Mouse (Mus musculus) megakaryocyte-erythroid progenitor cell, adult 5-6 weeks (primary cell): ENCODE measurements around the gene Zfp687. TPM values are rescaled to one million over a fixed set of nuclear protein-coding genes. Genes with fewer than 3 reads are reported as not detected.
"Not testable (repeated sequence)": the region's sequence is repeated elsewhere in the genome, so short reads cannot be mapped to it uniquely, and the experiment has no call there.

Source experiments
- ATAC-seq: replicated peaks from 2 replicates; pipeline ENCODE4 v1.8.0; 2016; ENCODE audit warnings: mild to moderate bottlenecking, inconsistent platforms; ENCODE audit not compliant: severe bottlenecking, poor library complexity, low FRiP score, low TSS enrichment
- total RNA-seq, 2 experiments: library from RNA; stranded (forward) in 1 of 2; stranded (reverse) in 1 of 2; fragments of 200-1000, 215-1000 nt in 1 of 2; fragments of >200 nt in 1 of 2; fragmentation: Nextera tagmentation in 1 of 2; gene quantifications; 2 replicates each; pipeline ENCODE4 v1.2.3; 2014 to 2017

Gene Zfp687
- total RNA-seq (2014; fragmentation: Nextera tagmentation) = 16.8 and 25.9 TPM in 2 replicates
- 13.0 and 42.4 TPM in 2 replicates for total RNA-seq (2017)

DNA sequence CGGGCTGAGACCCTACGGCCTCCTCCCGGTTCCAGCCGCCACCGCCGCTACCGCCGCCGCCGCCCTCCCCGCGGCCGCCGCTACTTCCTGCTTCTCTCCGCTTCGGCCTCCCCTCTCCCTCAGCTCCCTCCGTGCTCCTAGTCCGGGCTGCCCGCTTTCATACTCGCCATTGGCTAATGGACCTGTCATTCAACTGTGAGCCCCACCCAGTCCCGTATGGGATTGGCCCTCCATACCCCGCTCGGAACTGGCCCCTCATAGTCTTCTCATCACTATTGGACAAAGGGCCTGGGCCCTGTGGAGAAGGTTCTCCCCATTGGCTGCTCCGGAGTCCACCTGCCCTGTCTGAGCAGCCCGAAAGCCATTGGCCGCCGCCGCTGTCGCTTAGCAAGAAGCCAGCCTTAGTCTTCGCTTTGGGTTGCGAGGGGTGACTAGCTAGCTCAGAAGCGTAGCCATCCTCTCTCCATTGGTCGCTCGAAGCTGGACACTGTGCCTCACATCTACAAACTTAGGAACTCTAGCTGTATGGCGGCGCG is at the start of gene Zfp687:
TSS of gene Zfp687 (minus strand) at position 112 of the 536 bp plus-strand sequence.
- peak; percentile 85 for ATAC-seq

DNA sequence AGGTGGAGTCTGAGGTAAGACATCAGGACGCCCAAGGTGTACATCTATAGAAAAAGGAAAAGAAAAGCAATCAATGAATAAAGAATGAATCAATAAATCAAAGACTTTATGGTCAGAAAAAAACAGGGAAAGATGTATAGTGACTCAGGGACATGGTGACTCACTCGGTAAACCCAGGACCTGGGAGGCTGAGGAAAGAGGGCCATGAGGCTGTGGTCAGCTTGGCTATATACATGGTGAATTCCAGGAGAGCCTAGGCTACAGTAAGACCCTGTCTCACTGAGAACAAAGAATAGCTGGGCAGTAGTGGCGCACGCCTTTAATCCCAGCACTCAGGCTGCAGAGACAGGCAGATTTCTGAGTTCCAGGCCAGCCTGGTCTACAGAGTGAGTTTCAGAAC is 48.5 kb upstream of the Zfp687 start:
- no peak for ATAC-seq

DNA sequence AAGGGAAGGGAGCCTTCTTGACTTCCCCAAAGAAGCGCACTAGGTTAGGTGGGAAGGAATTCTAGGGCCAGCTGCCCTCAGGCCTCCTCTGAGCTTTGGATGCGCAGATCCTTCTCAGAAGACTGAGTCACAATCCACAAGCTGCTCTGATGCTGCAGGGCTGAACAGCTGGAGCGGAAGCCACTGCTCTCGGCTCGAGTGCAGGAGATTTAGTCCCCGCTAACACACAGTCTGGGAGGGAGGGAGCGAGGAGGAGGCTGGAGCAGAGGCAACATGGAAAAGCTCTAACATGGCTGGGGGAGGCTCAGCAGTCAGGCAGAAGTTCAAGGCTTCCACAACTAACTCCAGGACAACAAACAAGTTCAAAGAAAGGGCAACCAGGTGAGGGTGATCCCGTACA is 42.8 kb upstream of the Zfp687 start:
- ATAC-seq = no peak

DNA sequence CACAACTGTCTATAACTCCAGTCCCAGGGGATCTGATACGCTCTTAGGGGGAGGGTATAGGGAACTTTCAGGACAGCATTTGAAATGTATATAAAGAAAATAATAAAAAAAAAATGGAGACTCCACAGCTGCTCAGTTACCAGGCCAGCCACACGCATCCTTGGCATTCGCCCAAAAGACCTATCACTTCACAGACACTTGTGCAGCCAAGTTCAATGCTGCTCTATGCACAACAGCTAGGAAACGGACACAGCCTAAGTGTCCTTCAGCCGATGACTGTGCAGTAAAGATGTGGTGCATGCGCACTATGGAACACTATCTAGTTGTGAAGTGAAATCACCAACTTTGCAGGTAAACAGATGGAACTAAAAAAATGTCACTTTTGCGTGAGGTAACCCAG is 41.0 kb upstream of the Zfp687 start:
- peak; percentile 79 for ATAC-seq

DNA sequence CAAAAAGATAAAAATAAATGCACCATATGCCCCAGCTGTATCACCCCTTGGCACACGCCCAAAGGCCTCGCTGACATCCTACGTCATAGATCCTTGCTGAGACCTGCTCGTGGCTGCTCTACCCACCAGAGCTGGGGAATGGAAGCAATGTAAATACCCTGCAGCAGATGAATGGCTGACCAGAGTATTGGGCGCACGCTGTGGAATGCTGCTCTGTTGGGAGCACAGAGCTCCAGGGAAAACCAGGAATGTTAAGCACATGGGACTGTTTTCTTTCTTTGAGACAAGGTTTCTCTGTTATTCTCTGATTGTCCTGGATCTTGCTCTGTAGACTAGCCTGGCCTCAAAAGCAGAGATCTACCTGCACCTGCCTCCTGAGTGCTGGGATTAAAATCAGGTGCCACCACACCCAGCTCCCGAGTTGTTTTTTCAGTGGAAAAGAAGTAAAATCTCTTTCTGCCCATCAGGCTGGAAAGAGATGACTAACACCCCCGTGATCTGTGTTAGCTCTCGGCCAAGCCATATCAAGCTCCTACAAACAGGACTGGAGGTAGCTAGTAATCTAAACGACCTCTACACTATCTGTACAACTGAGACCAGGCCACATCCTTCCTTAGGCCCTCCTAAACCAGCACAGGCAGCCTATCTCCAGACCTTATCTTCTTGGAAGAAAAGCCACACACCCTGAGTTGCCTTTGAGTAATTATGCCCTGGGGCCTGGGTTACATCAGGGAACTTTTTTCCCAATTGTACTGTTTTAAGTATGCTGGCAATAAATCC is 39.4 kb upstream of the Zfp687 start:
- ATAC-seq = peak; percentile 84

DNA sequence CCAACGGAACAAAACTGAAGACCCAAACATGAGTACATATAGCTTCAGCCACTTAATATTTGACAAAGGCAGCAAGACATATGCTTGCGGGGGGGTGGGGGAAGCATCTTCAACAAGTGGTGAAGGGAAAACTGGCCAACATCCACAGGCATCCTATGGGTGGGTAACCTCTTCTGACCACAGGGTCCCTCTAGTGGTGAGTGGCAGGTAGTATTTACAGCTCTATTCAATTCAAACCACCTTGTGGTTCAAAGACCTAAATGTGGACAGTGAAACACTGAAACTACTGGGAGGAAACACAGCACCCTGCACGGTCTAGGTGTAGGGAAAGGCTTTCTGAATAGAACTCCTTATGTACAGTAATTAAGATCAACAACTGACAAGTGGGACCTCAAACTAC is 38.5 kb upstream of the Zfp687 start:
- peak; percentile 42 for ATAC-seq

DNA sequence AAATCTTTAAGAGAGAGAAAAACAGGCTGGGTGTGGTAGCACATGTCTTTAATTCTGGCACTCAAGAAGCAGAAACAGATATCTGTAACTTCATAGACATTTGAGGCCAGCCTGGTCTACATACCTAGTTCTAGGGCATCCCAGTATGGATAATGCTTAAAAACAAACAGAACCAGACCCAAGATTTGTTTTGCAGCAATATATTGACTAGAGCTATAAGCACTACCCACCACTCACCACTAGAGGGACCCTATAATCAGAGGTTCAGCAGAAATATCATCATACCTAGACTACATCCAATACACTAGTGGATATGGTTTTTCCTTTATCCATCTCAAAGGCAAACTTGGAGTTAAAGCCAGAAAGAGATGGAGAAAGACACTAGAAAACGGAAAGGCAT is 37.7 kb upstream of the Zfp687 start:
- ATAC-seq = 0 out of 2 replicates have a peak, but pooled peaks have one; percentile 29

DNA sequence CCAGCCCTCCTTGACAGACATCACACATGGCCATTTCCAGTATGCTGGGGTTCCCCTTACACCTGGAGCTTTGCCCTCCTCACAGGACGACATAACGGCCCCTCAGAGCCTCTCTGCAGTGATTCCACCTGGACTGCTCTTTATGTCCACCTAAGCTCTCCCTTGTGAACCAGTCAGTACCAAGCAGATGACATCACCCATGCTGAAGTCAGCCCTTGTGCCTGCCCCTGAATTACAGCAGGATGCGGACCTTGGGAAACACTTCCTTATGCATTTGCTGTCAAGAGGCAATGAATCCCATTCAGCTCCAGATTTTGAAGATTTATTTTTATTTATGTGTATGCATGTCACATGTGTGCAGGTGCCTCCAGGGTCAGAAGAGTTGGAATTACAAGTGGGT is 32.7 kb upstream of the Zfp687 start:
- no peak for ATAC-seq

DNA sequence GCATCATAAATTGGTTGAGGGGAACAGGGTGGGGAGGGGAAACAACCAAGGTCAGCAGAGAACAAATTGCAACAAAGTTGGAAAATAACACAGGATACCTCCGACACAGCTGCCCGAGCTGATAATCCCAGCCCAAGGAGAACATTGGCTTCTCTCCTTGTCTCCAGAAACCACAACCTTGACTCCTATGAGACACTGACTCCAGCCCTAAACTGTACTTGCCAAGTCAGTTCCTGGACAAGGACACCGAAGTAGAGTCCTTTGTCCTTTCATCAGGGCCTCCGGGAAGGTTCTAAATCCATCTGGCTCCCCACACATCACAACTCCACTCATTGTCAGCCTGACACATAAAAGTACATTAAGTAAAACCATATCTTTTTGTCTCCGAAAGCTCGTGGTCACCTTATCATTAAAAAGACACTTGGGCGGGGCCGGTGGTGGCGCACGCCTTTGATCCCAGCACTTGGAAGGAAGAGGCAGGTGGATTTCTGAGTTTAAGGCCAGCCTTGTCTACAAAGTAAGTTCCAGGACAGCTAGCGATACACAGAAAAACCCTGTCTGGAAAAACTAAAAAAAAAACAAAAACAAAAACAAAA is 31.3 kb upstream of the Zfp687 start:
- ATAC-seq = peak; percentile 20; the same call in 1 of the 2 replicates

DNA sequence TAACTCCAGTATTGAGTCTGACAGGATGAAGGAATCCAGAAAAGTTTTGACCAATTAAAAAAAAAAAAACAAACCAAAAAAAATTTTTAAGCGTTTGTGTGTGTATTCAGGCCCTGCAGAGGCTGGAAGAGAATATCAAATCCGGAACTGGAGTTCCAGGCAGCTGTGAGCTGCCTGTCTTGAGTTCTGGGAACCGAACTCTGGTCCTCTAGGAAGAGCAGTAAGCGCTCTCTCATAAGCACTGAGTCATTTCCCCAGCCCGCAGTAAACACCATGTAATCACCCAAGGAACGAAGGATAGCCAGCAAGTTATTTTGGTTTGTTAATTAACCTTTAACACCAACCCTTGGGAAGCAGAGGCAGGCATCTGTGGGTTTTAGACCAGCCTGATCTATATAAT is 28.0 kb upstream of the Zfp687 start:
- ATAC-seq = no peak

DNA sequence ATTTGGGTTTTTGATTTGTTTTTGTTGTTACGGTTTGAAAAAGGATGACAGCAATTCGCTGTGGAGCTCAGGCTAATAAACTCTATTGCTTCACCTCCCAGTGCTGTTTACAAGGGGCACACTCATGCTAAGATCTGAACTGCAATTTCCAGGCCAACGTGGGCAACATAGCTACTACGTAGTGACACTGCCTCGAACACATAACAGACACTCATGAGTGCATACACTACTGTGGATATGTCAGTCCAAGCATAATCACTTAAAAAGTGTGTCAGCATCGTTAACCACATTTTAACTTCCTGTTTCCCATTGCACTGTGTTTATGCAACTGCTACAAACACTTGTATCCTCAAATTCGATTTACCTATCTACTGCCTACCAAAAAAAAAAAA is 27.6 kb upstream of the Zfp687 start:
- peak; percentile 23; the same call in 1 of the 2 replicates for ATAC-seq

DNA sequence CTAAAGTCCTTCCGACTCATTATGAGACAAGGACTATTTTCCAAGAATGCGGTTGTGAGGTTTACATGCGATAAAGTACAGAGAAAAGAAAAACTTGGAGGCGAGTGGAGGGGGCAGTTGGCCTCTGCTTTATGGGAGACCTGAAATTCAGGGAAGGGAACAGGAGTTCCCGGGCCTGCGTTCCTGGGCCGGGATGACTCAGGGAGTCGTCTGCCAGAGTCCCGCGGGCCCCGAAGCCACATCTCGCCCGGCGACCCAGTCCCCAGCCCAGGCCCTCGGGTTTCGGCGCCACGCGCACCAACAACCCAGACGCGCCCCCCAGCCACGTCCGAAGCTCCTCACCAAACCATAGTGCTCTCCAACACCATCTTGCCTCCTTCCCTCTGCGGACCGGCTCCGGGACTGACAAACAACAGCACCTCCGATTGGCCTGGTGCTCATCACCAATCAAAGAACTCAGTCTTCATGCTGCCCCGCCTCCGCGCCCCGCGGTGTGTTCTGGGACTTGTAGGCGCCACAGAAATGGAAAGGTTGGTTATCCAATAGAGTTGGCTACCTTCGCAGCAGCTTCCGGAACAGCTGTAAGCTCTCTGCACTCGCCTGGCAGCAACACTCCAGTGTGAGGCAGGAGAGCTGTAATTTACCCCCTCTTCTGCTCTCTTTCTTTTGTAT is 27.1 kb upstream of the Zfp687 start, which contains the start of gene Psmd4:
TSS of gene Psmd4 (minus strand) at position 449 of the 672 bp plus-strand sequence.
- peak; percentile 98 for ATAC-seq

DNA sequence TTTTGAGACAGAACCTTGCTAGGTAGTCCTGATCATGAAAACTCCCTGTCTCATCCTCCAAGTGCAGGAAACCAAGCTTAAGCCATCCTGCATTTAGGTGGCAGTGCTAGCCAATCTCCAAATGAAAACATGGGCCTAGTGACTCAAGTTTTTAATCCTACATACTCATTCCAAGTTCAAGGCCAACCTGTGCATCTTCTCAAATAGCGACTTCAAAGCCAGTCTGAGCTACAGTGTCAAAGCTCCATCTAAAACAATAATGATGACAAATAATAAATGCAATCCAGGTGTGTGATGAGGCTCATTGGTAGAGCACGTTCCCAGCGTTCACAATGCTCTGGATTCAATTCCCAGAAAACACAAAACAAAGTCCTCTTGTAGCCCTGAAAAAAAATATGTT is 26.4 kb upstream of the Zfp687 start:
- ATAC-seq = no peak

DNA sequence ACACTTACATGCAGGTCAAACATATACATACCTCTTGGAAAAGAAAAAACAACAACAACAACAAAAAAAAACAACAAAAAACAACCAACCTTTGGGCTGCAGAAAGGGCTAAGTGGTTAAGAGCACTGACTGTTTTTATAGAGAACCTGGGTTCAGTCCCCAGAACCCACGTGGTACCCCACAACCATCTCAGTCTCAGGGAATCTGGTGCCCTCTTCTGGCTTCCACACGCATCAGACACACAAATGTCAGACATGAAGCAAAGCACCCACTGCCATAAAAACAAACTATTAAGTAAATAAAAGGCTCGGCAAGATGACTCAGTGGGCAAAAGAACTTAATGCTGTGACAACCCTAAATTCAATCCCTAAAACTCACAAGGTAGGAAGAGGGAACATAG is 14.7 kb upstream of the Zfp687 start:
- no peak for ATAC-seq

DNA sequence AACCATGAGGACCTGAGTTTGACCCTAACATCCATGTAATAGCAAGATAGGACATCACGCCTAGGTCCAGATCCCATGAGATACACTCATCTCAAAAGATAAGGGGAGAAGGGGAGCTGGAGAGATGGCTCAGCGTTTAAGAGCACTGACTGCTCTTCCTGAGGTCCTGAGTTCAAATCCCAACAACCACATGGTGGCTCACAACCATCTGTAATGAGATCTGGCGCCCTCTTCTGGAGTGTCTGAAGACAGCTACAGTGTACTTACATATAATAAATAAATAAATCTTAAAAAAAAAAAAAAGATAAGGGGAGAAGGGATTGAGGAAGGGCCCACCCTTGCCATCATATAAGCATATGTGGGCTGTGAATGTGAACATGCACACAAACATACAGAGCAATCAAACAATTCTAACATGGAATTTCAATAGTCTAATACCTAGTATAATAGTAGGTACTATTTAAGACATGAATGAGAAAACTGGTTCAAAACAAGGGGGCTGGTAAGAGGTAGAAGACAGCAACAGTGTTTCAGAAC is 14.1 kb upstream of the Zfp687 start:
- not testable (repeated sequence) for ATAC-seq

DNA sequence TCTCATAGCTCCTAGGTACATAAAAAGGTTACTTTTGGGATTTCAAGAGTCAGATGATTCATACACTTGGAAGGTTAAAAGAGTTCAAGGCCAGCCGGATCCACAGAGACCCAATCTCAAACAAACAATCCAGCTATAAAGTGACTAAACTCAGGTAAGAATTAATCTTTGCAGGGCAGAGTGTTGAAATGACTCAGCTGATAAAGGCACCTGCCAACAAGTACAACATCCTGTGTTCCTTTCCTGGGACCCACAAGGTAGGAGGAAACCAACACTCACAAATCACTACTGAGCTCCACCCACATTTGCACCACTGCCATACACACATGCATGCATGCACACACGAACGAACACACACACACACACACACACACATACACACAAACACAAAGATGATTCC is 13.4 kb upstream of the Zfp687 start:
- no peak for ATAC-seq

DNA sequence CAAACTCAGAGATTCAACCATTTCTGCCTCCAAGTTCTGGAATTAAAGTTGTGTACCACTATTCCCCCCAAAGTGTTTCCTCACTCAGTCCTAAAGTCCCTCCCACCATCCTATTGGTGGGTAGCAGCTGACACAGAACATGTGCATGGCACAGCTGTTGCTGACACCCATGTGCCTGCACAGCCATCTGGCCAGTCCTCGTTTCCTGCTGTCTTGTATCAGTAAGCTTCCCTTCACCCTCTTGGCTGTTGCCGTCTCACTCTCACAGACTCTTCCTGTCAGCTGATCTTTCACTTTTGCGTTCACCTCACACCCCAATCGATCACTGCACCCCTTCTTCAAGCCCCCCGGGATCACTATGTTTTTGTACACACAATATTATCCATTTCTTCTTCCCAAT is 12.5 kb upstream of the Zfp687 start:
- peak; percentile 55; the same call in 1 of the 2 replicates for ATAC-seq

DNA sequence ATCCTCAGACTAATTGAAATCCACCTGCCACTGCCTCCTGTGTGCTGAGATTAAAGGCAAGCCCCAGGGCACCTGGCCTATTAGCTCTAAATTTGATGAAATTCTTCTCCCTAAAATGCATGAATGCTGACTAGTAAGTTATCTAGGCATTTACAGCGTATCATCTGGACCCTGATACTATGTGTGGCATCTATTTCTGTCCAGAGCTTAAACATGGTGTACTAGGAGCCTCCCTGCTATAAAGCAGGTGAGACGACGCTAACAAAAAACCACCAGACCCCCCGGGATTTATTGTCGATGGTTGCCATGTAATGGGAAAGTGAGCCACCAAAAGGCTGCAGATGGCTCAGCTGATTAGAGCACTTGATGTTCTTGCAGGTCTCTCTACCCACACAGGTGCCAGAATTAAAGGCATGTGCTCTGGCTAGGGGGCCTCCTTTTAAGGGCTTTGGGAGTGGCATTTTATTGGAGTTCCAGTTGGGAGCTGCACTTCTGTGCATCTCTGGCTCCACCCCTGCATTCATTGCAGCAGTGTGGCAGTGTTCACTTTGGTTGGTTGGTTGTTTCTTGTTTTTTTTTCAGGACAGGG is 11.9 kb upstream of the Zfp687 start:
- 0 out of 2 replicates have a peak, but pooled peaks have one; percentile 34 for ATAC-seq

DNA sequence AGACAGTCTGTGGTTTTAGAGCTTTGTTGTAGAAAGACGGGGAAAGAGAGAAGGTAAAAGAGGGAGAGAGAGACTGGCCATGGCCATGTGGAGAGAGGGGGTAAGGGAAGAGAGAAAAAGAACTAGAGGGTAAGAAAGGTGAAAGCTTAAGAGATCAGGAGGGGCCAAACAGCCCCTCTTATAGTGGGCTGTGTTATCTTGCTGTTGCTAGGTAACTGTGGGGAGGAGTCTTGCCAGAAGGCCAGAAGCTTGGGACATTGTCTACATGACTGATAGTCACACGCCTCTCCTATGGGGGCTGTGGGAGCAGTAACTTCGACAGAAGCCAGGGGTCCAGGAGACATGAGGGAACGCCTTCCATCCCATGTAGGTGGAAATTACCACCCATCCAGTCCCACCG is 10.0 kb upstream of the Zfp687 start:
- no peak for ATAC-seq
